Mouse (Mus musculus) layer of hippocampus, postnatal 10 days (tissue): ENCODE results near the gene Rab11fip3. TPM values are rescaled to one million over a fixed set of nuclear protein-coding genes. Genes with fewer than 3 reads are reported as not detected.
A peak's percentile ranks its signal among the peaks of the same experiment; 100 is the strongest.

Experiments used
- DNase-seq, 2 experiments: peaks; one replicate each; pipeline ENCODE4 v3.0.0; 2021; ENCODE audit warnings: low spot score in 2 of 2
- total RNA-seq, 2 experiments: library from RNA; stranded (reverse); gene quantifications; 2 replicates each; pipeline ENCODE4 v1.2.3; 2021

Rab11fip3 gene
- total RNA-seq, 2 experiments from 2014 or later, result 69.6 to 79.3 TPM

- peak; percentile 88 to 89 for DNase-seq
Measured at GRCm38 (mm10) chr17:26089905-26090632, 20.7 kb upstream of the Rab11fip3 start, which contains the start of gene Decr2. Decr2 (minus strand) TSS chr17:26090337.

DNA sequence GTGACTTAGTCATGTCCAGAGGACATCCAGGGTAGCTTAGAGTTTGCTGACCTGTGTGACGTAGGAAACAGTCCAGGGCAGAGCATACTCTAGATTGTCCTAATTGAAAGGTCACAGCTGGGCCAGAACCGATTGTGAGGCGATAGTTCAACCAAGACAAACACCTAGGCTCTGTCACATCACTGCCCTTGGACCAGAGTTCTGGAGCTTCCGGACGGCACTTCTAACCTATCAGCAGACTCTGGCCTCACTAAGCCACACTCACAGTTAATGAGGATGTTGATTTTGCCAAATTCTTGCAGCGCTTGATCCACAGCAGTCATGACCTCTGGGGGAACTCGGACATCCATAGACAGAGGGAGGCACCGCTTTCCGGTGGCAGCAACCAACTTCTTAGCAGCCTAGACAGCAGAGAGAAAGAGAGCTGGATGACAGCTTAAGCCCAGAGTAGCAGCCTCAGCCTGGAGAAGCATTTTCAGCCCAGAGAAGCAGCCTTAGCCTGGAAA, 17.8 kb upstream of the Rab11fip3 start:
- DNase-seq, result no peak

- DNase-seq, result no peak
Measured at GRCm38 (mm10) chr17:26080867-26081266, 11.5 kb upstream of the Rab11fip3 start.

DNA sequence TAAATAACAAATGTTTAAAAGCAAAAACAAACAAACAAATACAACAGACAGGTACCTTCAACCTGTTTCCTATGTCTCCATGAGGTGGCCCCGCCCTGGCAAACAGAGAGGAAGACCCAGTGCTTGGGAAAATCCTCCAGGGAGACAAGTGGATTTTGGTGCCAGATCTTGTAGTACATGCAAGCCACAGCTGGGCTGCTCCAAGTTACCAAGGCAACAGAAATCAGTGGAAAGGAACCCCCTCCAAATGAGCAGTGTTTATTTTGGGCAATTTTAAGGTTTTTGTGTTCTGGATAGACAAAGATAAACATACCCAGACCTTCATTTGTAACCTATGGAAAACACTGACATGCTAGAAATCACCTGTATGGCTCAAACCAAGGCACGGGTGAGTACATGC, 9.5 kb upstream of the Rab11fip3 start:
- no peak for DNase-seq

DNA sequence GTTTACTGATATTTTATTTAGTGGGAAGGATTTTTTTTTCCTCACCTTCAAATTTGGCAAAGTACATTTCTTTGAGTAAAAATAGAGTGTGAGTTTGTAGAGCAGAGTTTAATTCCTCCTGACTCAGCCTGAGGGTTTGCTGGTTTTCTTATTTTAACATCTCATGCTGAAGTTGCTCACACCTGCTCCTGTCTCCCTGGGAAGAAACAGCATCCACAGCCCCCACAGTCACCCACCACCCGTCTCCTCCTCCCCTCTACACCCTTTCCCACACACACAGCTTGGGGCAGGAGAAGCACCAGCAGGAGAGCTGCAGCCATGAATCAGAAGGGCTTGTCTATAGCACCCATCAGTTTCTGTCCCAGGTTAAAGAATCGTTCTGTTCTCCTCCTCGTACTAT, 5.9 kb upstream of the Rab11fip3 start:
- no peak for DNase-seq

GRCm38 (mm10) chr17:26070136-26070535, 781 bp upstream of the Rab11fip3 start:
- no peak for DNase-seq

DNA sequence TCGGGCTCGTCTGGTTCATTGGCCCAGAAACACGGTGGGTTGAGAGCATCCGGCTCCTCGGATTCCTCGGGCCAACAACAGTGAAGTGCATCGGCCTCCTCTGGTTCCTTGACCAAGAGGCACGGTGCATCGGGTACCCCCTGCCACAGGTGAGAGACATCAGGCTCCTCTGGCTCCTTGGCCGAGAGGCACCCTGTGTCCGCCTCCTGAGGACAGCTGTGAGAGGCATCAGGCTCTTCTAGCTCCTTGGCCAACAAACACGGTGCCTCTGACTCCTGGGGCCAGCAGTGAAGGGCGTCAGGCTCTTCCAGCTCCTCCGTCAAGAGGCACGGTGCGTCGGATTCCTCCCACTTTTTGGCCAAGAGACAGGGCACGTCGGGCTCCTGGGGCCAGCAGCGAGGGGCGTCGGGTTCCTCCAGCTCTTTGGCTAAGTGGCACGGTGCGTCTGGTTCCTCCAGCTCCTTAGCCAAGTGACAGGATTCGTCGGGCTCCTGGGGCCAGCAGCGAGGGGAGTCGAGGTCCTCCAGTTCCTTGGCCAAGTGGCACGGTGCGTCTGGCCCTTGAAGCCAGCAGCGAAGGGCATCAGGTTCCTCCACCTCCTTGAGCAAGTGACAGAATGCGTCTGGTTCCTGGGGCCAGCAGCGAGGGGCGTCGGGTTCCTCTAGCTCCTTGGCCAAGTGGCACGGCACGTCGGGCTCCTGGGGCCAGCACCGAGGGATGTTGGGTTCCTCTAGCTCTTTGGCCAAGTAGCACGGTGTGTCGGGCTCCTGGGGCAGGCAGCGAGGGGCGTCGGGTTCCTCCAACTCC, 1.1 kb downstream of the Rab11fip3 start:
- peak; percentile 23 to 37 for DNase-seq

GRCm38 (mm10) chr17:26066488-26067020, 2.8 kb downstream of the Rab11fip3 start:
- no peak for DNase-seq

DNA sequence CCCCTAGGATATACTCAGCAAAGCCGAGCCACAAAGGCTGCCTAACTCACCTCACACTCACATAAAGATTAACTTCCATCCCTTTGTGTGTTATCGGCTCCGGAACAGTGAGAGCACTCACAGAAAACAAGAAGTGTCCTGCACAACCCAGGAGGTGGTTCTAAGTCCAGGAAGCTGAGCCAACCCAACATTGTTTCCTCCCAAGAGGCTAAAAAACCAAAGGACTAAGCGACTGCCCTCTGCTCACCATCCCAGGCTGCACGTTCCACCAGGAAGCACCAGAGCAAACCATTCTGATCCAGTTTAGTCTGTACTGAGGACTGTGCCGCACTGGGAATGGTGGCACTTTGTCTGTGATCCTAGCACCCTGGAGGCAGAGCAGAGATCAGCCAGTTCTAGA, 4.4 kb downstream of the Rab11fip3 start:
- no peak for DNase-seq

DNA sequence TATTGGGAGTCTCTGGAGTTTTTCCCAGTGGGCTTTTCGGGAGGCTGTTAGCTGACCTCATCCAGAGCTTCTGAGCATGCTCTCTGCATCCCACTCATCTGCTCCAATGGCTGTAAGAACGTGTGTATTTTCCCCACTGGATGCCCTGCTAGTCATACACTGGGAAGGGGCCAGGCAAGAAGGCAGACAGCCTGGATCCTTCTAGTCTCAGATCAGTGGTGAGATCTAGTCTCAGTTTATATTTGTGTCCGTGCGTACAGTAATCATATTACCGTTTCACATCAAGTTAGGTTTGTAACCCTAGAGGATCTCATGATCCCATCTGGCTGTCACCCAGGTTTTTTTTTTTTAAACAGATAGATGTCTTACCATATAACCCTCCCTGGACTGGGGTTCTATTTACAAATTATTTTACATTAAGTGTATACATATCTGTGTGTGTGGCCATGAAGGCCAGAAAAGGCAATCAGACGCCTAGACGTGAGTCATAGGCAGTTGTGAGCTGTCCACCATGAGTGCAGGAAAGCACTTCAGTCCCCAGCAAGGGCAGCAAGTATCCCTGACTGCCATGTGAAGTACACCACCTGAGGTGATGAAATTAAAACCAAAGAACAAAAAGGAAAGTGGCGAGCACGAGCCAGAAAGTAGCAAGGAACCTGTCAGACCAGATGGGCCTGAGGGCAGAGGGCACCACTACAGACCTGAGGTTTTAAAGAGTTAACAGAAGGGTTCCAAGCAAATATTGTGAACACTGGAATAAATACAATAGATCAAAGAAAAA, 11.4 kb downstream of the Rab11fip3 start:
- DNase-seq, result no peak

DNA sequence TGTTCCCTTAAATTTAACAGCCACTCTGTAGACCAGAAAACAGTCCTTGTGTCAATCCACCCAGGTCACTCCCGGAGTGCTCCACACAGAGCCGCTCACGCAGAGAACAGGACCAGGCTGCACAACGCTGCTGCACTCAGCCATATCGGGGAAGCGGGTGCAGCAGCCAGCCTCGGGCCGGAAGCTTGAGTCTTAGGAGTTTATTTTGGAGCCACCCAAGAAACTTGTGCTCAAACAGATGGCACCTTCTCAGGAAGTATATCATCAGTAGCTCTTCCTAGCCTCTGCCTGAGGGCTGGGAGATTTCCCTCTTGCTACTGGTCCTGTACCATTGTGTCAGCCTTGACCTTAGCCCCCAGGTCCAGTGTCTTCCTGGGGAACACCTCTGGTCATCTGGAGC, 12.1 kb downstream of the Rab11fip3 start:
- DNase-seq, result no peak

GRCm38 (mm10) chr17:26055164-26055563, 14.2 kb downstream of the Rab11fip3 start:
- DNase-seq, result no peak

DNA sequence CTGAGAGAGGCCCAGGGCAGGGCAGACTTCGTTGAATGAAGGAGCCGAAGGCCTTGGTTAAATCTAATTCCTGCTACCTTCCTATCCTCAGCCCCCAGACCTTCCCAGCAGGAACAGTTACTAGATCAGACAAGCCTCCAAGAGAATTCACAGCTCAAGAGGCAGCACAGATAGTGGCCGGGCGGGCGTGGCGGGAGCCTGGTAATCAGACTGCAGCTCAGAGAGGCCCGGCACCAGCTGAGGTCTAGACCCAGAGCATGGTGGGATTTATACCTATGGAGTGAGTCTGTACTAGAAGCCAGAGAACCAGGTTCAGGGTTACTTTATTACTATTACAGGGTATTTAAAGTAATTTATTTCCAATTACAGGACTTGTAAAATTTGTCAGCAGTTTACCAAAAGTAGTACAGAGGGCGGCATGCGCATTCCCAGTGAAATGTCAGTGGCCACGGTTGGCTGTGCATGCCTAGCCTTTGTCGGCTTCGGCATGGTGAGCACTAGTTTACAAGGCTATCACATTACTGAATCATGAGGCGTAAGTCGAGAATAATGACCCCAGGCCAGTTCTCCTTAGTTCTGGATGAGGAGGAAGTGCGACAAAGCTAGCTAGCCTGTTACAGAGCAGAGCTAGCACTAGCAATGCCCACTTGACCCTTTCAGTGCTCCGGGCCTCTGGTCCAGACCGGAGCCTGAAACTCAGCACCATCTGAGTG, 15.1 kb downstream of the Rab11fip3 start:
- DNase-seq, result no peak

GRCm38 (mm10) chr17:26052706-26053105, 16.6 kb downstream of the Rab11fip3 start:
- DNase-seq, result no peak

DNA sequence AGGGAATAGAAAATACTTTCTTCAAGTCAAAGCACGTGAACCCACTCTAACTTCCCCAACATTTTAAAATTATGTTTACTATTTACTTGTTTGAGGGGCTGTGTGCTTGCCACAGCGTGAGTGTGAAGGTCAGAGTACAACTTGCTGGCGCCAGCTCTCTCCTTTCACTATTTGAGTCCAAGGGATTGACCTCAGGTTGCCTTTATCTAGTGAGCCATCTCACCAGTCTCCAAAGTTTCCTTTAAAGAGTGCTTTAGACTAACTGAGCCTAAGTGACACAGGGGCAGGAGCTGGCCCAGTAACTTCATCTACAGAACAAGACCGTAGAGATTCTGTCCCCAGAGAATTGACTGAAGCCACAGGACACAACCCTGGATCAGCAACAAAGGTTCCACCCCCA, 17.3 kb downstream of the Rab11fip3 start:
- DNase-seq, result no peak

GRCm38 (mm10) chr17:26048118-26048517, 21.2 kb downstream of the Rab11fip3 start:
- DNase-seq, result no peak

GRCm38 (mm10) chr17:26046253-26046997, 22.9 kb downstream of the Rab11fip3 start:
- peak in 1 of 2 experiments; percentile 48 for DNase-seq

- DNase-seq, result no peak
Measured at GRCm38 (mm10) chr17:26045285-26045684, 24.1 kb downstream of the Rab11fip3 start.

DNA sequence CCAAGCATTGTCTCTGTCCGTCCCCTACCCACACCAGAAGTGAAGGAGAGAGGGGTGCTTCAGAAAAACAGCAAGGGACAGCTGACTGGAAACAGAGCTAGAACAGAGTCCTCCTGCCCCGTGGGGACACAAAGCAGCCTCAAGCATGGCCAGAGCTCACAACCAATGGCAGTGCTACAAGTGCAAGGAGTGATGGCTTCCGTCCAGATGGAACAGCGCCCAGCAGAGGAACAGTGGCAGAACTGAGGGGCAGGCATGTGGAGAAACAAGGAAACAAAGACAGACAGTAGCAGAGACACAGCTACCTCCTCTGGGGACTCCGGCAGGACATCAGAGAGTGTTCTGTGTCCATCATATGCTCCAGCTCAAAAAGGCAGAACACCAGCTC, 26.1 kb downstream of the Rab11fip3 start:
- peak; percentile 89 for DNase-seq
